Mouse (Mus musculus) embryonic facial prominence, embryonic 13.5 days (tissue): Measurements from ENCODE around the gene Tlk2. TPM values are rescaled to one million over a fixed set of nuclear protein-coding genes. Genes with fewer than 3 reads are reported as not detected.

Experiments used
- ATAC-seq: fragments of 200-750 bp; cut with Nextera tagmentation; 2 replicates; pipeline ENCODE4 v1.8.0; 2017; ENCODE audit warnings: low read depth; ENCODE audit not compliant: insufficient number of reproducible peaks, insufficient read depth, low FRiP score, low TSS enrichment
- H3K27ac ChIP-seq: fragments of 300-500 bp; sonication (generic); 2 replicates; pipeline ENCODE4 v1.5.1; 2015; ENCODE audit warnings: moderate library complexity, mild to moderate bottlenecking, inconsistent platforms
- H3K27me3 ChIP-seq: fragments of 300-500 bp; sonication (generic); 2 replicates; pipeline ENCODE4 v1.6.1; 2015; ENCODE audit warnings: mild to moderate bottlenecking, inconsistent platforms
- H3K36me3 ChIP-seq: fragments of 300-500 bp; sonication (generic); 2 replicates; pipeline ENCODE4 v1.6.1; 2015; ENCODE audit warnings: mild to moderate bottlenecking, inconsistent platforms
- H3K4me1 ChIP-seq: fragments of 300-500 bp; sonication (generic); 2 replicates; pipeline ENCODE4 v1.6.1; 2015; ENCODE audit warnings: inconsistent platforms
- H3K4me2 ChIP-seq: fragments of 300-500 bp; sonication (generic); 2 replicates; pipeline ENCODE4 v1.6.1; 2015; ENCODE audit warnings: moderate library complexity, mild to moderate bottlenecking, inconsistent platforms
- H3K4me3 ChIP-seq: fragments of 300-500 bp; sonication (generic); 2 replicates; pipeline ENCODE4 v1.5.1; 2015; ENCODE audit warnings: mild to moderate bottlenecking, inconsistent platforms
- H3K9ac ChIP-seq: fragments of 300-500 bp; sonication (generic); 2 replicates; pipeline ENCODE4 v1.6.1; 2015; ENCODE audit warnings: mild to moderate bottlenecking, inconsistent platforms
- H3K9me3 ChIP-seq: fragments of 300-500 bp; sonication (generic); 2 replicates; pipeline ENCODE4 v1.6.1; 2016; ENCODE audit warnings: inconsistent platforms
- WGBS: fragments of 180-500 bp; shearing (Covaris S2); methylation state at CpG from one replicate; pipeline ENCODE4 v1.1.7; 2015; ENCODE audit warnings: mixed read lengths; 5-methylcytosine and 5-hydroxymethylcytosine counted together
- polyA plus RNA-seq: library from polyadenylated mRNA; unstranded; fragments of >200 nt; fragmentation: Nextera tagmentation; extraction: Ambion mirVana; gene quantifications from 2 replicates; pipeline ENCODE4 v1.2.1, GENCODE M21; 2015

Tlk2 gene
- polyA plus RNA-seq, 1 experiment from 2014 or later, result 23.9 TPM

DNA sequence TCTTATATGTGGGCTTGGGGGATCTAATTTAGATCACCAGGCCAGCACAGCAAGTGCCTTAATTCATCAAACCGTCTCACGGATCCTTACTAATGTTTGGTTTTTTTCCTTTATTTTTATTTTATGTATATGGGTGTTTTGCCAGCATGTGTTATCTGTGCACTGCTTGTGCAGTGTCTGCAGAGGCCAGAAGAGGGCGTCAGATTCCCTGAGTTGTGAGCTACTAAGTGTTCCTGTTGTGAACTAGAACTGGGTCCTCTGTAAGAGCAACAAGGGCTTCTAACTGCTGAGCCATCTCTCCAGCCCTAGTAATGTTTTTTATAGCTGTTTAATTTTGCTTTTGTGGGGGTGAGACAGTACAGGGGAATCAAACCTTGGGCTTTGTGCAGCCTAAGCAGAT, 23.8 kb downstream of the Tlk2 start:
- Histone ChIP-seq H3K4me2 (no peak overlapping the region), H3K36me3 (peaks cover 3% of the 10 kb centered on the region; the same call in 1 of the 2 replicates), H3K9ac (no peak overlapping the region), H3K27ac (no peak overlapping the region), H3K4me3 (no peak overlapping the region), H3K27me3 (no peaks in the 10 kb centered on the region), H3K4me1 (no peaks in the 10 kb centered on the region), H3K9me3 (no peaks in the 10 kb centered on the region)
- 61% methylated on average over 3 of the region's 3 CpGs for WGBS
- no peak for ATAC-seq

DNA sequence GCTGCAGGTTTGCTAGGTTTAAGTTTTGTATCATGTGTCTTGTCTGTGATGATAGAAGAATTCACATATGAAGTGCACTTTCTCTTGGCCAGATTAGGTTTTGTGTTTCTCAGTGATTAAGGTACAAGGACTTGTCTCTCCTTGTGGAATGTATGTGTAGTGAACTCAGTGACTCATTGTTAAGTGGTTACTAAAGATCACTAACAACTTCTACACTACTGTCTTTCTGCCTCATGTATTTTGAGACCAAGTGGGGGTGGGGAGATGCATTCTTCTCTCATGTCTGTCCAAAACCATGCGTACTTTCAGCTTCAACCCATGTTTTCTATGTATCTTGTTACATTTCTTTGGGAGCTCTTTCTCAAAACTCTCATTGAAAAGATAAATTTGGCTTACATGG, 31.4 kb downstream of the Tlk2 start:
- H3K9me3 ChIP-seq, result no peaks in the 10 kb centered on the region
- no peaks in the 10 kb centered on the region for H3K27me3 ChIP-seq
- H3K4me1 ChIP-seq, result no peaks in the 10 kb centered on the region
- ATAC-seq, result no peak
- WGBS, result 71% methylated on average over 1 of the region's 1 CpGs
- no peak overlapping the region for H3K9ac ChIP-seq
- H3K4me3 ChIP-seq, result no peak overlapping the region
- no peak overlapping the region for H3K4me2 ChIP-seq
- H3K36me3 ChIP-seq, result peaks cover 39% of the 10 kb centered on the region
- H3K27ac ChIP-seq, result no peak overlapping the region

DNA sequence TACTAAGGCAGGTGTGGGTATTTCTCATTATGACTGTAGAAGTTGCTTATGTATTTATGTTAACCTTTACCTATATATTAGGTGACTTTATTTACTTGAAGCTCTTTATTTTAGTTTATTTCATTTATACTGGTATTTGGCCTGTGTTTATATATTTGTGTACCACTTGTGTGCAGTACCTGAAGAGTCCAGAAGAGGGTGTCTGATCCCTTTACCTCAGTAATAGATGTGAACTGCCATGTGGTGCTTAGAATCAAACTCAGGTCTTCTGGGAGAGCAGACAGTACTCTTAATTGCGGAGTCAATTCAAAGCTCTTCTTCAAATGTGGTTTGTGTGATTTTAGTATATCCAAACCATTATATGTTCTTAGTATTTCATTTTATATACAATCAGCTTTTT, 35.6 kb downstream of the Tlk2 start:
- no peak overlapping the region for H3K27ac ChIP-seq
- H3K4me1 ChIP-seq, result no peaks in the 10 kb centered on the region
- H3K4me3 ChIP-seq, result no peak overlapping the region
- ATAC-seq, result no peak
- 100% methylated on average over 1 of the region's 1 CpGs for WGBS
- no peaks in the 10 kb centered on the region for H3K27me3 ChIP-seq
- no peaks in the 10 kb centered on the region for H3K9me3 ChIP-seq
- H3K36me3 ChIP-seq, result peaks cover 37% of the 10 kb centered on the region
- H3K4me2 ChIP-seq, result no peak overlapping the region
- H3K9ac ChIP-seq, result no peak overlapping the region

DNA sequence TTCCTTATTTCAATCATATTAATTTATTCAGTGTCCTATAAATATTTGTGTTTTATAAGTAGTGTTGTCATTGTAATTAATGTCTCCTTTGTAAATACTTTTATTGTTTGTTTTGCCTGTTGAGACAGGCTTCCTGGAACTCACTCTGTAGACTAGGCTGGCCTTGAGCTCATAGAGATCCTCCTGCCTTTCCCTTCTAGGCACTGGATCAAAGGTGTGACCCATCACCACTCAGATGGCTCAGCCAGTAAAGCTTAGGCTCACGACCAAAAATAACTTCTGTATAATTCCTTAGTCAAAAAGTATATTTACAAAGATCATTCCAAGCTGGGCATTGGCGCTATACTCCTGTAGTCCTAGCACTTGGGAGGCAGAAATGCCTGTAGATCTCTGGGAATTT, 39.2 kb downstream of the Tlk2 start:
- Histone ChIP-seq H3K27ac (no peak overlapping the region), H3K9me3 (no peaks in the 10 kb centered on the region), H3K4me1 (no peaks in the 10 kb centered on the region), H3K9ac (no peak overlapping the region), H3K36me3 (peaks cover 30% of the 10 kb centered on the region), H3K4me3 (no peak overlapping the region), H3K27me3 (no peaks in the 10 kb centered on the region), H3K4me2 (no peak overlapping the region)
- 90% methylated on average over 2 of the region's 2 CpGs for WGBS
- no peak for ATAC-seq

DNA sequence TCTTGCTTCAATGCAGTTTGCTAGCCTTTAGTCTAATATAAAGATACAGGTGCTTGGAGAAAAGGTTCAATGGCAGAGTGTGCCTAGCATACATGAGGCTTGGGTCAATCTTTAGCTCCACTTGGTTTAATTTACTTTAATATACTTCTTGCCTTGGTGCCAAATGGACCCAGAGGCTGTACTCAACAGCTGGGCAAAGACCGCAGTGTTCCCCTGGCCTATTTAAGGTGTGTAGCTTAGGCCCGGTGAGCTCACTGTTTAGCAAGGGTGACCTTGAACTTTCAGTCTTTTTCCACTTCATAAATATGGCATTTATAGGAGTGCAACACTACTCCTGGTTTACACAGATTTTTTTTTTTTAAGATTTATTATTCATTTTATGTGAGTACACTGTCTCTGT, 55.9 kb downstream of the Tlk2 start:
- H3K4me1 ChIP-seq, result no peaks in the 10 kb centered on the region
- no peaks in the 10 kb centered on the region for H3K9me3 ChIP-seq
- no peak overlapping the region for H3K4me3 ChIP-seq
- no peak overlapping the region for H3K9ac ChIP-seq
- no peak overlapping the region for H3K27ac ChIP-seq
- H3K36me3 ChIP-seq, result peaks cover 9% of the 10 kb centered on the region
- H3K4me2 ChIP-seq, result no peak overlapping the region
- H3K27me3 ChIP-seq, result no peaks in the 10 kb centered on the region
- no peak for ATAC-seq
- 94% methylated on average over 2 of the region's 2 CpGs for WGBS

DNA sequence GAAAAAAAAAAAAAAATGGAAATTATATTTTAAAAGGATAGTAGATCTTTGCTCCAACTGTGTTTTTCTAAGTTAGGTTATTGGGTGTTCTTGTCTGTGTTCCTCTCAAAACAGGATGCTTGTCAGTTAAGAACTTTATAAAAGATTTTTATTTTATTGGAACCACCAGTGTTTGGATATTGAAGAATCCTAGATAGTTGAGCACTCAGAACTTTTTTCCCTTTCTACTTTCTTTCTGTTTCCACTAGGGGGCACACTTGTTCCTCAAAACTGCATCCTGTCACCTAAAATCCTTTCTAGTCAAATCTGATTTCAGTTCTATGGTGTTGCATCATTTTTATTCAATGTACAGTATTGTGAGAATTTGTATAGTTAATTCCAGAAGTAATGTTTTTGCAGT, 62.4 kb downstream of the Tlk2 start:
- Histone ChIP-seq H3K36me3 (peaks cover 33% of the 10 kb centered on the region), H3K4me3 (no peak overlapping the region), H3K9me3 (no peaks in the 10 kb centered on the region), H3K9ac (no peak overlapping the region), H3K27me3 (no peaks in the 10 kb centered on the region), H3K4me2 (no peak overlapping the region), H3K27ac (no peak overlapping the region), H3K4me1 (no peaks in the 10 kb centered on the region)
- no peak for ATAC-seq

DNA sequence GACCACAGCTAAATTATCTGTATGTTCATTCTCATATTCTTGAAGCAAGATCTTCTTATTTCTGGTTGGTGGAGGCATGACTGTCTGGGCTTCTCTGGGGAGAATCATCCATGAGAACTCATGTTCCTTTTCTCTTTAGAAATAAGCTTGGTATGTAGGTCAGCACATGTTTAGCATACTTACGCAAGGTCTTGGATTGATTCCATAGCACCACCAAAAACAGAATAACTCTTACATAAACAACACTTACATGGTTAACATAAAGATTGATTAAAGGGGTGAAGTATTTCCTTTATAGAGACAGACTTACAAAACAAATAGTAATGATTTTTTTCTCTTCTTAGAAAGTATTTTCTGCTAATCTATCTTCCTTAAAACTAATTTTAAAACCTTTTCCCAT, 67.8 kb downstream of the Tlk2 start:
- H3K36me3 ChIP-seq, result peaks cover 71% of the 10 kb centered on the region
- H3K4me3 ChIP-seq, result no peak overlapping the region
- no peak overlapping the region for H3K27ac ChIP-seq
- no peaks in the 10 kb centered on the region for H3K27me3 ChIP-seq
- ATAC-seq, result no peak
- H3K9ac ChIP-seq, result no peak overlapping the region
- H3K4me2 ChIP-seq, result no peak overlapping the region
- no peaks in the 10 kb centered on the region for H3K4me1 ChIP-seq
- H3K9me3 ChIP-seq, result no peaks in the 10 kb centered on the region
- 93% methylated on average over 1 of the region's 1 CpGs for WGBS

DNA sequence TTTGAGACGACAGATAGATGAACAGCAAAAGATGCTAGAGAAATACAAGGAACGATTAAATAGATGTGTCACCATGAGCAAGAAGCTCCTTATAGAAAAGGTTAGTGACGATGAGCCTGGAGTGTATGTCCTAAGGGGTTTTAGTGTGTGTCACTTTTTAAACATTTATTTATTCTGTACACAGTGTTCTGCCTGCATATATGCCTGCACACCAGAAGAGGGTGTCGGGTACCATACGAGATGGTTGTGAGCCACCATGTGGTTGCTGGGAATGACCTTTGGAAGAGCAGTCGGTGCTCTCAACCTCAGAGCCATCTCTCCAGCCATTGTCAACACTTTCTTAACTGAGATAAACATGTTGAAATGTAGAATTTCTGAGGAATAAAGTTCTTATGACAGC, 68.2 kb downstream of the Tlk2 start:
- H3K27me3 ChIP-seq, result no peaks in the 10 kb centered on the region
- H3K4me3 ChIP-seq, result no peak overlapping the region
- H3K27ac ChIP-seq, result no peak overlapping the region
- H3K9ac ChIP-seq, result no peak overlapping the region
- H3K9me3 ChIP-seq, result no peaks in the 10 kb centered on the region
- H3K4me1 ChIP-seq, result no peaks in the 10 kb centered on the region
- peaks cover 71% of the 10 kb centered on the region for H3K36me3 ChIP-seq
- ATAC-seq, result no peak
- 88% methylated on average over 6 of the region's 6 CpGs for WGBS
- H3K4me2 ChIP-seq, result no peak overlapping the region

DNA sequence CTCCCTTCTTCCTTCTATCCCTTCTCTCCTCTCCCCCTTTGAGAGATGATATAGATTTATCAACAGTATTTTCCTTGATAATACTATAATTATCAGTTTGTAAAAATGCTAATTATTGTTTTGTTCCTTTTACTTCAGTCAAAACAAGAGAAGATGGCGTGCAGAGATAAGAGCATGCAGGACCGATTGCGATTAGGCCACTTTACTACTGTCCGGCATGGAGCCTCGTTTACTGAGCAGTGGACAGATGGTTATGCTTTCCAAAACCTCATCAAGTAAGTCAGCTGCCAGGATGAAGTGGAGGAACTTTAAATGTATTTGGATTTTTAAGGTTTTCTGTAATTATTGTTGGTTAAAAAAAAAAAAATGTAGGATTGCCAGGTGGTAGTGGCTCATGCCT, 68.7 kb downstream of the Tlk2 start:
- Histone ChIP-seq H3K4me3 (no peak overlapping the region), H3K4me2 (no peak overlapping the region), H3K4me1 (no peaks in the 10 kb centered on the region), H3K36me3 (peaks cover 66% of the 10 kb centered on the region), H3K27me3 (no peaks in the 10 kb centered on the region), H3K9ac (no peak overlapping the region), H3K27ac (no peak overlapping the region), H3K9me3 (no peaks in the 10 kb centered on the region)
- ATAC-seq, result no peak
- WGBS, result 91% methylated on average over 5 of the region's 5 CpGs

DNA sequence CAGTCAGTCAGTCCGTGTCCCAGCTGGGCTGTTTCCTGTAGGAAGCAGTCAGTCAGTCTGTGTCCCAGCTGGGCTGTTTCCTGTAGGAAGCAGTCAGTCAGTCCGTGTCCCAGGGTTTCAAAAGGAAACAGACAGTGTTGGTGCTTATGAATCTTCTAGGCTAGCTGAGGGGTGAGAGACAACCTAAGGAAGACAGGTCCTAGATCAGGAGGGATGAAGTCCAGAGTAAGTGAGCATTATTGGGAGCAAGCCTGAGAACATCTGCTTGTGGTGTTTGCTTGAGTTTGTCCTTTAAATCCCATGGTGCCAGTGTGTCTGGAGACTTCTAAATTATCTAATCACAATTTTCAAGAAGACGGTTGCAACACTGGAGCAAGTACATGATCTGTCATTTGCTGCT, 81.1 kb downstream of the Tlk2 start:
- Histone ChIP-seq H3K9ac (no peak overlapping the region), H3K9me3 (no peaks in the 10 kb centered on the region), H3K27me3 (no peaks in the 10 kb centered on the region), H3K4me1 (no peaks in the 10 kb centered on the region), H3K4me2 (no peak overlapping the region), H3K27ac (no peak overlapping the region), H3K36me3 (peaks cover 59% of the 10 kb centered on the region), H3K4me3 (no peak overlapping the region)
- 62% methylated on average over 3 of the region's 3 CpGs for WGBS
- ATAC-seq, result no peak

DNA sequence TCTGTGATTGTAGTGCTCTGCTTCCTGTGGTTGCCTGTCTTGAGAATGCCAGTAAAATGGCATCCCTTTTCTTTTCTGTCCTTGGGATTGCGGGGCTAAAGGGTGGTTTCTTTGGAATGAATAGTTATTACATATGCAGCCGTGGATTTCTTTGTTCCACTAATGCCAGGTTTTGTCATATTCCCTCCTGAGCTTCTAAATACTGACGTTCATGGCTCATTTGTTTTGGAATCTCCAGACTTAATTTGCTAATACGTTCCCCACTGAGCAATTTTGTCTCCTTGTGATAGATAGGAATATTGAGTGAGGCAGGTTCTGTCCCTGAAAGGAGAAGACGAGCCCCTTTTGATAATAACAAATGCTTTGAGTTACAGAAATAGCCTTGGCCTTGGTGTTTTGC, 82.5 kb downstream of the Tlk2 start:
- 69% methylated on average over 5 of the region's 5 CpGs for WGBS
- ATAC-seq, result no peak

DNA sequence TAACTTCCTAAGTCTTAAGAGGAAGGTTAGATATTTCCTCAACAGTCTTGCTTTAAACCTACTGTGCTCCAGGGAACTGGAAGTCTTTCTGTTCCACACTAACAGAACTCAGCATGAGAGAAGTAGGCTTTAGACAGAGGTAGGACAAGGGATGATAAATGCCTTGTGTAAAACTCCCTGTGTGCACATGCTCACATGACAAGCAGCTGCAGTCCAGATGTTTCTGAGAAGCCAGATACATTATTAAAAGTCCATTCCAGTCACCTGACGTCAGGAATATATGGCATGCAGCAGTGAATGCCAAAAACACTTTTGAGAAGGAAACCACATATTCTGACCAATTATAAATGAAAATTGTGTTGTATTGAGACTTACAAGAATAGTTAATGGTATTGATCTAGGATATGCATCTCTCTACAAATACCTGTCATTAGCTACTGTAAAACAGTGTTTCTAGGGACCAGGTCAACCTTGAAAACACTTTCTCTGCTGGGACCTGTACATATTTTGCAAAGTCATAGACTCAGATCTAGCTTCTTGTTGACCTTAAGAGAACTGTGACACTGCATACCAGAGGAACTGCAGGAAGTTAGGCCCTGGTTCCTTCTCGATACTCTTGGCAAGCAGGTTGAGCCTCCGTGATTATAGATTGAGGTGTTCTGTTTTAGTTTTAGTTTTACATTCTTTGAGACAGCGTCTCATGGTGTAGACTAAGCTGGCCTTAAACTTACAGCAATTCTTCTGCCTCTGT, 83.2 kb downstream of the Tlk2 start:
- Histone ChIP-seq H3K4me1 (no peaks in the 10 kb centered on the region), H3K27ac (no peak overlapping the region), H3K27me3 (no peaks in the 10 kb centered on the region), H3K36me3 (peaks cover 45% of the 10 kb centered on the region), H3K9me3 (no peaks in the 10 kb centered on the region), H3K4me2 (no peak overlapping the region), H3K9ac (no peak overlapping the region), H3K4me3 (no peak overlapping the region)
- WGBS, result 70% methylated on average over 4 of the region's 4 CpGs
- ATAC-seq, result no peak

More for the DNA sequence above, 82.5 kb downstream of the Tlk2 start:
- peaks cover 50% of the 10 kb centered on the region for H3K36me3 ChIP-seq
- H3K27ac ChIP-seq, result no peak overlapping the region
- no peak overlapping the region for H3K4me3 ChIP-seq
- H3K4me1 ChIP-seq, result no peaks in the 10 kb centered on the region
- no peaks in the 10 kb centered on the region for H3K27me3 ChIP-seq
- no peak overlapping the region for H3K4me2 ChIP-seq
- no peaks in the 10 kb centered on the region for H3K9me3 ChIP-seq
- H3K9ac ChIP-seq, result no peak overlapping the region
